Mouse (Mus musculus) kidney, embryonic 14.5 days (tissue): Measurements from ENCODE around the gene Abr. TPM values are rescaled to one million over a fixed set of nuclear protein-coding genes. Genes with fewer than 3 reads are reported as not detected.

Source experiments
- ATAC-seq: fragments of 200-750 bp; cut with Nextera tagmentation; 2 replicates; pipeline ENCODE4 v1.8.0; 2017; ENCODE audit warnings: moderate number of reproducible peaks, mild to moderate bottlenecking, moderate TSS enrichment, moderate library complexity; ENCODE audit not compliant: low FRiP score, low TSS enrichment
- H3K27ac ChIP-seq: fragments of 300-500 bp; sonication (generic); 2 replicates; pipeline ENCODE4 v1.5.1; 2014; ENCODE audit warnings: low read depth, mild to moderate bottlenecking, low read length, moderate library complexity, mixed read lengths
- H3K27me3 ChIP-seq: fragments of 300-500 bp; sonication (generic); 2 replicates; pipeline ENCODE4 v1.6.1; 2014; ENCODE audit warnings: mild to moderate bottlenecking, low read length; ENCODE audit not compliant: control insufficient read depth, insufficient read depth
- H3K36me3 ChIP-seq: fragments of 300-500 bp; sonication (generic); 2 replicates; pipeline ENCODE4 v1.6.1; 2014; ENCODE audit warnings: low read length, mixed read lengths; ENCODE audit not compliant: control insufficient read depth, insufficient read depth
- H3K4me1 ChIP-seq: fragments of 300-500 bp; sonication (generic); 2 replicates; pipeline ENCODE4 v1.6.1; 2014; ENCODE audit warnings: low read length, mixed read lengths; ENCODE audit not compliant: control insufficient read depth, insufficient read depth
- H3K4me2 ChIP-seq: fragments of 300-500 bp; sonication (generic); replicated peaks from 2 replicates; pipeline ENCODE4 v1.6.1; 2014; ENCODE audit warnings: low read depth, mild to moderate bottlenecking, low read length
- H3K4me3 ChIP-seq: fragments of 300-500 bp; sonication (generic); 2 replicates; pipeline ENCODE4 v1.5.1; 2014; ENCODE audit warnings: mild to moderate bottlenecking, low read length
- H3K9ac ChIP-seq: fragments of 300-500 bp; sonication (generic); 2 replicates; pipeline ENCODE4 v1.6.1; 2014; ENCODE audit warnings: low read depth, mild to moderate bottlenecking, low read length, moderate library complexity
- H3K9me3 ChIP-seq: fragments of 300-500 bp; sonication (generic); 2 replicates; pipeline ENCODE4 v1.6.1; 2016; ENCODE audit warnings: low read length; ENCODE audit not compliant: control insufficient read depth
- WGBS: fragments of 180-500 bp; shearing (Covaris S2); extraction: QIAGEN DNeasy Blood & Tissue Kit; methylation state at CpG from one replicate; pipeline ENCODE4 v1.1.7; 2014; 5-methylcytosine and 5-hydroxymethylcytosine counted together
- polyA plus RNA-seq: library from polyadenylated mRNA; unstranded; fragments of >200 nt; fragmentation: Nextera tagmentation; extraction: Ambion mirVana; gene quantifications from 2 replicates; pipeline ENCODE4 v1.2.1, GENCODE M21; 2014

Gene Abr
- polyA plus RNA-seq, 1 experiment from 2014 or later, result 57.7 TPM

- 80% methylated on average over 4 of the region's 4 CpGs for WGBS
- H3K9ac ChIP-seq, result no peak overlapping the region
- no peak overlapping the region for H3K27ac ChIP-seq
- H3K4me1 ChIP-seq, result peaks cover 26% of the 10 kb centered on the region
- H3K4me2 ChIP-seq, result no peak overlapping the region
- no peak for ATAC-seq
- H3K36me3 ChIP-seq, result no peaks in the 10 kb centered on the region; the same call in 1 of the 2 replicates
- H3K9me3 ChIP-seq, result no peaks in the 10 kb centered on the region
- H3K4me3 ChIP-seq, result no peak overlapping the region
- H3K27me3 ChIP-seq, result no peaks in the 10 kb centered on the region
Measured at GRCm38 (mm10) chr11:76497769-76498152, 124.4 kb downstream of the Abr start.

- no peak overlapping the region for H3K4me3 ChIP-seq
- H3K9me3 ChIP-seq, result no peaks in the 10 kb centered on the region
- peaks cover 32% of the 10 kb centered on the region for H3K4me1 ChIP-seq
- no peak overlapping the region for H3K4me2 ChIP-seq
- H3K27ac ChIP-seq, result no peak overlapping the region
- 70% methylated on average over 9 of the region's 9 CpGs for WGBS
- no peak for ATAC-seq
- H3K9ac ChIP-seq, result no peak overlapping the region
- H3K27me3 ChIP-seq, result no peaks in the 10 kb centered on the region
- no peaks in the 10 kb centered on the region for H3K36me3 ChIP-seq
Measured at GRCm38 (mm10) chr11:76497066-76497768, 124.9 kb downstream of the Abr start.

- 52% methylated on average over 6 of the region's 6 CpGs for WGBS
- Histone ChIP-seq H3K4me3 (no peak overlapping the region), H3K27ac (no peak overlapping the region), H3K9me3 (no peaks in the 10 kb centered on the region), H3K27me3 (no peaks in the 10 kb centered on the region), H3K4me2 (no peak overlapping the region), H3K4me1 (peaks cover 38% of the 10 kb centered on the region), H3K36me3 (no peaks in the 10 kb centered on the region), H3K9ac (no peak overlapping the region)
- no peak for ATAC-seq
Measured at GRCm38 (mm10) chr11:76496086-76496771, 125.9 kb downstream of the Abr start.

GRCm38 (mm10) chr11:76495127-76496028, 126.7 kb downstream of the Abr start:
- ATAC-seq, result peak; percentile 6; the same call in 1 of the 2 replicates
- WGBS, result 13% methylated on average over 18 of the region's 19 CpGs
- Histone ChIP-seq H3K27me3 (no peaks in the 10 kb centered on the region), H3K4me1 (peaks cover 42% of the 10 kb centered on the region), H3K9me3 (no peaks in the 10 kb centered on the region), H3K9ac (peak overlapping the region; percentile 83), H3K27ac (peak overlapping the region; percentile 96), H3K36me3 (no peaks in the 10 kb centered on the region), H3K4me2 (peak overlapping the region; percentile 84), H3K4me3 (peak overlapping the region; percentile 64)

- ATAC-seq, result peak; percentile 54
- H3K4me3 ChIP-seq, result peak overlapping the region; percentile 64
- WGBS, result 1% methylated on average over 51 of the region's 67 CpGs
Measured at GRCm38 (mm10) chr11:76494360-76495126, 127.6 kb downstream of the Abr start.

GRCm38 (mm10) chr11:76493811-76494274, 128.3 kb downstream of the Abr start:
- Histone ChIP-seq H3K9me3 (no peaks in the 10 kb centered on the region), H3K4me1 (peaks cover 43% of the 10 kb centered on the region), H3K27ac (peak overlapping the region; percentile 96), H3K36me3 (no peaks in the 10 kb centered on the region), H3K4me2 (peak overlapping the region; percentile 84), H3K4me3 (peak overlapping the region; percentile 64), H3K9ac (peak overlapping the region; percentile 83), H3K27me3 (no peaks in the 10 kb centered on the region)
- peak; percentile 29; the same call in 1 of the 2 replicates for ATAC-seq
- WGBS, result 7% methylated on average over 6 of the region's 6 CpGs

More at GRCm38 (mm10) chr11:76494360-76495126, 127.6 kb downstream of the Abr start:
- Histone ChIP-seq H3K36me3 (no peaks in the 10 kb centered on the region), H3K4me1 (peaks cover 43% of the 10 kb centered on the region), H3K4me2 (peak overlapping the region; percentile 84), H3K27ac (peak overlapping the region; percentile 96), H3K9me3 (no peaks in the 10 kb centered on the region), H3K9ac (peak overlapping the region; percentile 83), H3K27me3 (no peaks in the 10 kb centered on the region)

GRCm38 (mm10) chr11:76493167-76493566, 128.9 kb downstream of the Abr start:
- no peak for ATAC-seq
- Histone ChIP-seq H3K4me2 (peak overlapping the region; percentile 84), H3K36me3 (no peaks in the 10 kb centered on the region), H3K9ac (no peak overlapping the region), H3K27me3 (no peaks in the 10 kb centered on the region), H3K4me1 (peaks cover 43% of the 10 kb centered on the region), H3K4me3 (peak overlapping the region; percentile 64; the same call in 1 of the 2 replicates), H3K9me3 (no peaks in the 10 kb centered on the region), H3K27ac (no peak overlapping the region)
- WGBS, result 62% methylated on average over 4 of the region's 4 CpGs

- ATAC-seq, result no peak
- Histone ChIP-seq H3K4me3 (no peak overlapping the region), H3K9ac (no peak overlapping the region; the same call in 1 of the 2 replicates), H3K9me3 (no peaks in the 10 kb centered on the region), H3K4me1 (peaks cover 51% of the 10 kb centered on the region), H3K4me2 (no peak overlapping the region), H3K27ac (no peak overlapping the region), H3K36me3 (no peaks in the 10 kb centered on the region), H3K27me3 (no peaks in the 10 kb centered on the region)
- WGBS, result 63% methylated on average over 9 of the region's 9 CpGs
Measured at GRCm38 (mm10) chr11:76491817-76492216, 130.3 kb downstream of the Abr start.
